Mouse (Mus musculus) liver, embryonic 16.5 days (tissue): ENCODE measurements around the gene Mpnd. TPM values are rescaled to one million over a fixed set of nuclear protein-coding genes. Genes with fewer than 3 reads are reported as not detected.
A peak's percentile ranks its signal among the peaks of the same experiment; 100 is the strongest.
"Not testable (repeated sequence)": the region's sequence is repeated elsewhere in the genome, so short reads cannot be mapped to it uniquely, and the experiment has no call there.

Source experiments
- ATAC-seq: fragments of 200-750 bp; cut with Nextera tagmentation; 2 replicates; pipeline ENCODE4 v1.8.0; 2017; ENCODE audit warnings: low read depth, mild to moderate bottlenecking, moderate number of reproducible peaks, moderate library complexity
- H3K27ac ChIP-seq: fragments of 300-500 bp; sonication (generic); 2 replicates; pipeline ENCODE4 v1.5.1; 2014; ENCODE audit warnings: mild to moderate bottlenecking, low read length
- H3K27me3 ChIP-seq: fragments of 300-500 bp; sonication (generic); 2 replicates; pipeline ENCODE4 v1.6.1; 2014; ENCODE audit warnings: low read depth, low read length, mixed read lengths; ENCODE audit not compliant: control insufficient read depth, insufficient read depth
- H3K36me3 ChIP-seq: fragments of 300-500 bp; sonication (generic); 2 replicates; pipeline ENCODE4 v1.6.1; 2014; ENCODE audit warnings: mild to moderate bottlenecking; ENCODE audit not compliant: control insufficient read depth, insufficient read depth
- H3K4me1 ChIP-seq: fragments of 300-500 bp; sonication (generic); 2 replicates; pipeline ENCODE4 v1.6.1; 2014; ENCODE audit warnings: low read depth, low read length, mixed read lengths; ENCODE audit not compliant: control insufficient read depth
- H3K4me2 ChIP-seq: fragments of 300-500 bp; sonication (generic); 2 replicates; pipeline ENCODE4 v1.6.1; 2014; ENCODE audit warnings: low read depth, low read length, mixed read lengths
- H3K4me3 ChIP-seq: fragments of 300-500 bp; sonication (generic); 2 replicates; pipeline ENCODE4 v1.5.1; 2014; ENCODE audit warnings: low read depth, mild to moderate bottlenecking, low read length
- H3K9ac ChIP-seq: fragments of 300-500 bp; sonication (generic); 2 replicates; pipeline ENCODE4 v1.6.1; 2014; ENCODE audit warnings: low read depth, low read length
- H3K9me3 ChIP-seq: fragments of 300-500 bp; sonication (generic); replicated peaks from 2 replicates; pipeline ENCODE4 v1.6.1; 2016; ENCODE audit warnings: low read length; ENCODE audit not compliant: control insufficient read depth
- WGBS: fragments of 180-500 bp; shearing (Covaris S2); extraction: QIAGEN DNeasy Blood & Tissue Kit; methylation state at CpG from one replicate; pipeline ENCODE4 v1.1.7; 2014; ENCODE audit not compliant: insufficient replicate concordance; 5-methylcytosine and 5-hydroxymethylcytosine counted together
- polyA plus RNA-seq: library from polyadenylated mRNA; unstranded; fragments of >200 nt; fragmentation: Nextera tagmentation; extraction: Ambion mirVana; gene quantifications from 2 replicates; pipeline ENCODE4 v1.2.1, GENCODE M21; 2015

Mpnd gene
- polyA plus RNA-seq, 1 experiment from 2014 or later = 16.2 TPM

DNA sequence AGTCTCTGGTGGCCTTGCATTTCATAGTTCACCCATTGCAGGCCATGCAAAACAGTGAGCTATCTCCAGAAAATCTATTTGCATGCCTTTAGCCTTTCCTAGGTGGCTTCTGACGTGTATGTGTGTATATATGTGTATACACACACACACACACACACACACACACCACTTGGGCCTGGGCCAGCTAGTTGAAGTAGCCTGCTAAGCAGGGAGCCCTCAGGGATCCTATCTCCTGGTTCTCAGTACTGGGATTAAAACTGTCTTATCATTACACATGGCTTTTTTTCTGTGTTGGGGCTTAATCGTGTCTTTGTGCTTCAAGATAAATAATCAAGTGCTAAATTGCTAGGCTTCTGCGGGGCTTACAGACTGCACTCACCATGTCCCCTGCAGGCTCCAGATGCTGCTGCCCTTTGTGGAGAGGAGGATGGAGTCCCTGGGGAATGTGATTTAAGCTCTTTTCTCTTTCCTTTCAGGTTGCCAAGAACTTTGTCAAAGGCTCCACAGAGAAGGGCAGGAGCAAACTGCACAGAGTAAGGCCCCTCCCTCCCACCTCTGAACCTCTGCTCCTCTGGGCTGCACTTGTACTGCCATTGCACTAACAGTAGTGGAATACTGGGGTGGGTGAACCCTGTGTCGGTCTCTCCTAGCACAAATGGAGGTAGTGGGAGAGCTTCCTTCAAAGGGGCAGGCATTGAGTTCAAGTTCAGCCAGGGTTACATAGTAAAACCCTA lies 50.6 kb downstream of the Mpnd start:
- H3K27me3 ChIP-seq = no peaks in the 10 kb centered on the region
- H3K36me3 ChIP-seq = peaks cover 51% of the 10 kb centered on the region
- no peak overlapping the region for H3K9ac ChIP-seq
- no peaks in the 10 kb centered on the region for H3K9me3 ChIP-seq
- no peak overlapping the region for H3K4me2 ChIP-seq
- H3K4me1 ChIP-seq = no peaks in the 10 kb centered on the region
- 60% methylated on average over 4 of the region's 4 CpGs for WGBS
- peak; percentile 48; the same call in 1 of the 2 replicates for ATAC-seq
- no peak overlapping the region for H3K4me3 ChIP-seq
- no peak overlapping the region for H3K27ac ChIP-seq

GRCm38 (mm10) chr17:56057381-56058120 lies 52.0 kb downstream of the Mpnd start:
- H3K4me3 ChIP-seq = no peak overlapping the region
- H3K27ac ChIP-seq = no peak overlapping the region
- H3K4me2 ChIP-seq = no peak overlapping the region
- no peaks in the 10 kb centered on the region for H3K9me3 ChIP-seq
- no peak overlapping the region for H3K9ac ChIP-seq
- peaks cover 61% of the 10 kb centered on the region for H3K36me3 ChIP-seq
- H3K27me3 ChIP-seq = no peaks in the 10 kb centered on the region
- no peaks in the 10 kb centered on the region for H3K4me1 ChIP-seq
- WGBS = 86% methylated on average over 11 of the region's 11 CpGs
- ATAC-seq = no peak

DNA sequence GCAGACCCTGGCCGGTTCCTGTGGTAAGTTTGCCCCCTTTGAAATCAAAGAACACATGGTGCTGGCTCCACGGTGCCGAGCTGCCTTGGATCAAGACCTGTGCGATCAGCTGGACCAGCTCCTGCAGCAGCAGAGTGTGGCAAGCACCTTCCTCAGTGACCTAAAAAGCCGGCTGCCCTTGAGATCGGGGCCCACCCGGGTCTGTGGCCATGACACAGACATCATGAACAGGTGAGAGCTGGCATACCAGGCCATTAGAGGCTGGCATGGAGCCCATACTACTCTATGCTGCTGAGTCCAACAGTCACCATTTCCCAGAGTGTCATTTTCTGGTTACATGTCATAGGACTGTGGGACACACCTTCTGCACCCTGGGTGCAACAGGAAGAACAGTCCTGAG lies 56.6 kb downstream of the Mpnd start:
- no peak overlapping the region for H3K4me3 ChIP-seq

GRCm38 (mm10) chr17:56065715-56066114 lies 60.2 kb downstream of the Mpnd start:
- not testable (repeated sequence) for H3K4me2 ChIP-seq, H3K9ac ChIP-seq, H3K4me3 ChIP-seq, H3K4me1 ChIP-seq, ATAC-seq, H3K27me3 ChIP-seq, H3K9me3 ChIP-seq, H3K27ac ChIP-seq
- peaks cover 91% of the 10 kb centered on the region for H3K36me3 ChIP-seq
- WGBS = 77% methylated on average over 6 of the region's 6 CpGs

More for the DNA sequence above, 56.6 kb downstream of the Mpnd start:
- ATAC-seq = no peak
- no peak overlapping the region for H3K27ac ChIP-seq
- H3K4me2 ChIP-seq = no peak overlapping the region
- H3K27me3 ChIP-seq = no peaks in the 10 kb centered on the region
- H3K9me3 ChIP-seq = no peaks in the 10 kb centered on the region
- no peak overlapping the region for H3K9ac ChIP-seq
- peaks cover 87% of the 10 kb centered on the region for H3K36me3 ChIP-seq
- no peaks in the 10 kb centered on the region for H3K4me1 ChIP-seq
- 93% methylated on average over 7 of the region's 7 CpGs for WGBS

Other genes with a start within 250 kb of the Mpnd start
- gene Zfp119a, start 126.8 kb upstream of the Mpnd start, polyA plus RNA-seq = 2.8 and 2.9 TPM in 2 replicates
- 6.1 and 7.2 TPM in 2 replicates for gene Zfp959, start 113.6 kb upstream of the Mpnd start, polyA plus RNA-seq
- 2.5 and 2.8 TPM in 2 replicates for gene Zfp119b, start 56.2 kb upstream of the Mpnd start, polyA plus RNA-seq
- gene Ebi3, start 53.1 kb upstream of the Mpnd start, polyA plus RNA-seq = 7.6 and 9.8 TPM in 2 replicates
- gene Yju2, start 46.6 kb upstream of the Mpnd start, polyA plus RNA-seq = 7.2 and 7.5 TPM in 2 replicates
- gene Shd, start 35.2 kb upstream of the Mpnd start, polyA plus RNA-seq = 0.09 and 0.18 TPM in 2 replicates
- 0.22 and 0.26 TPM in 2 replicates for gene Fsd1, start 19.2 kb upstream of the Mpnd start, polyA plus RNA-seq
- 3.5 and 4.5 TPM in 2 replicates for gene Stap2, start 127 bp upstream of the Mpnd start, polyA plus RNA-seq
- gene Sh3gl1, start 30.9 kb downstream of the Mpnd start, polyA plus RNA-seq = 44.9 and 46.0 TPM in 2 replicates
- 14.5 TPM in 2 replicates for gene Chaf1a, start 34.7 kb downstream of the Mpnd start, polyA plus RNA-seq
- gene Ubxn6, start 69.3 kb downstream of the Mpnd start, polyA plus RNA-seq = 14.1 and 15.3 TPM in 2 replicates
- gene Hdgfl2, start 73.9 kb downstream of the Mpnd start, polyA plus RNA-seq = 36.1 and 37.2 TPM in 2 replicates
- 0.05 and 0.13 TPM in 2 replicates for gene Plin4, start 104.1 kb downstream of the Mpnd start, polyA plus RNA-seq
- gene Plin5, start 111.9 kb downstream of the Mpnd start, polyA plus RNA-seq = 5.2 and 9.7 TPM in 2 replicates
- 4.3 and 6.2 TPM in 2 replicates for gene Lrg1, start 116.3 kb downstream of the Mpnd start, polyA plus RNA-seq
- gene Sema6b, start 134.6 kb downstream of the Mpnd start, polyA plus RNA-seq = 0.81 and 1.3 TPM in 2 replicates
- gene Tnfaip8l1, start 156.8 kb downstream of the Mpnd start, polyA plus RNA-seq = 3.4 and 4.1 TPM in 2 replicates
- 56.2 and 56.4 TPM in 2 replicates for gene Mydgf, start 178.2 kb downstream of the Mpnd start, polyA plus RNA-seq
- 19.9 and 23.5 TPM in 2 replicates for gene Dpp9, start 213.2 kb downstream of the Mpnd start, polyA plus RNA-seq